Mouse (Mus musculus): Measurements from ENCODE around the gene Slc5a6. TPM values are rescaled to one million over a fixed set of nuclear protein-coding genes. Genes with fewer than 3 reads are reported as not detected.
"Not testable (repeated sequence)": the region's sequence is repeated elsewhere in the genome, so short reads cannot be mapped to it uniquely, and the experiment has no call there.

Gene Slc5a6
- polyA plus RNA-seq, 1 experiment: 34.2 TPM

- DNase-seq (ENCODE audit: low read depth): no peak
Measured at GRCm38 (mm10) chr5:31069810-31070209, 21.1 kb upstream of the Slc5a6 start.

GRCm38 (mm10) chr5:31055216-31056140 lies 6.8 kb upstream of the Slc5a6 start:
- no peak for DNase-seq (ENCODE audit: low read depth)

GRCm38 (mm10) chr5:31054261-31055215 lies 5.8 kb upstream of the Slc5a6 start, which contains the start of gene Cad:
Cad (plus strand) TSS chr5:31054780.
- no peak for DNase-seq (ENCODE audit: low read depth)

DNA sequence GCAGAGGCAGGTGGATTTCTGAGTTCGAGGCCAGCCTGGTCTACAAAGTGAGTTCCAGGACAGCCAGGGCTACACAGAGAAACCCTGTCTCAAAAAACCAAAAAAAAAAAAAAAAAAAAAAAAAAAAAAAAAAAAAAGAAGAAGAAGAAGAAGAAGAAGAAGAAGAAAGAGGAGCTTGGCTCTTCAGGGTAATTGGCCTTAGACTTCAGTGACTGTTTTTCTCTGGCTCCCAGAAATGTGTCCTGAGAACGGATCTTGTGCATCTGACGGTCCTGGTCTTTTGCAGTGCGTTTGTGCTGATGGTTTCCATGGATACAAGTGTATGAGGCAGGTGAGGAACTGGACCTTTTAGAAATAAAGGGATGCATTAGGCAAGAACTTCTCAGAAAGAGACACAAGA lies 5.0 kb upstream of the Slc5a6 start:
- not testable (repeated sequence) for DNase-seq (ENCODE audit: low read depth)

DNA sequence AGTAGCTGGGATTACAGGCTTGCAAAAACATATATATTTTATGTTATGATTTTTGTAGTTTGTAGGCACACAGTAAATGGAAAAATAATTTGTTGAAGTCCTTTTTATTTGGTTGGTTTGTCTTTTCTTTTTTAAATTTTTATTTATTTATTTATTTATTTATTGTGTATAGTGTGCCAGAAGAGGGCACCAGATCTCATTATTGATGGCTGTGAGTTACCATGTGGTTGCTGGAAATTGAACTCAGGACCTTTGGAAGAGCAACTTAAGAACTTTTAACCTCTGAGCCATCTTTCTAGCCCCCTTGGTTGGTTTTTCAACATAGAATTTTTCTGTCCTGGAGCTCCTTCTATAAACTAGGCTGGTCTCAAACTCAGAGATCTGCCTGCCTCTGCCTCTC lies 1.7 kb upstream of the Slc5a6 start:
- DNase-seq (ENCODE audit: low read depth): no peak

DNA sequence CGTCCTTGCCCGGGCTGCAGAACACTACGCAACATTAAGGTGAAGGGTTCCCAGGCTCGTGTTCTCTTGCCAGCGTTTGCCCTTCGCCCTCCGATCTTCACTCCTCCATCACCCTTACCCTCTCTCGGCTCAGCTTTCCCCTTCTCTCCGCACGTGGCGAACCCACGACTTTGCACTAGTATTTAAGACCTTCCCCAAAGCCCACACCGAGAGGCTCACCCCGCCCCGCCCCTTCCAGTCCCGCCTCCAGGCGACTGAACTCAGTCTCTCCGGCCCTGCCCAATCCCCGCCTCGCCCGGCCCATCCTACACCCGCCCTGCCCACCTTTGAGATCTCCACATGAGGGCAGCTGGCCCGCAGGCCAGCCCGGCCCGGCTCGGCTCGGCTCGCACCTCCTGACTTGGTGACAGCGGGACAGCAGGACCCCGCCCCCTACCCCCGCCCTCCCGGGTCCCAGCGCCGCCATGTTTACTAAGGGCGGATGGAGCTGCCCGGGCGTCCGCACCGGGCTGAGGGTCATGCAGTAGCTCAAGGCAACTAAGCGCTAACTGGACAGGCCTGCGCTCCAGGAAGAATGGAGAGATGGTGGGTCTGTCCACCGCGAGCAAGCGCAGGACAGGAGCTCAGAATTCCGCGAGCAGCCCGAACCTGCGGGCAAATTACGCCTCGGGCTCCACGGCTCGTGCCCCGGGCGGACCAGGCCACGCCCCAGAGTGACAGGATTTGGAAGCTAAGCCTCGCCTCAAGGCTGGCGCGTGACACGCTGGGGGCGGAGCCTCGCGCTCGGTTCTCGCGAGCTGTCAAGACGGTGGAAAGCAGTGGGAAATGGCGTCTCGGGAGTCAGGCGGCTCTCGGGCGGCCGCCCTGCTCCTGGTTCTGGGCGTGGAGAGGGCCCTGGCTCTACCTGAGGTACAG lies 619 bp downstream of the Slc5a6 start, which contains the start of gene Atraid:
Atraid (plus strand) TSS at position 465 of the 915 bp plus-strand sequence.
- DNase-seq (ENCODE audit: low read depth): no peak

GRCm38 (mm10) chr5:31047074-31047473 lies 1.6 kb downstream of the Slc5a6 start:
- no peak for DNase-seq (ENCODE audit: low read depth)

GRCm38 (mm10) chr5:31046416-31046815 lies 2.3 kb downstream of the Slc5a6 start:
- peak; percentile 94 for DNase-seq (ENCODE audit: low read depth)

- DNase-seq (ENCODE audit: low read depth): no peak
Measured at GRCm38 (mm10) chr5:31038171-31038845, 10.4 kb downstream of the Slc5a6 start.

GRCm38 (mm10) chr5:31036556-31036955 lies 12.2 kb downstream of the Slc5a6 start:
- DNase-seq (ENCODE audit: low read depth): not testable (repeated sequence)

- no peak for DNase-seq (ENCODE audit: low read depth)
Measured at GRCm38 (mm10) chr5:31034669-31035068, 14.1 kb downstream of the Slc5a6 start.

GRCm38 (mm10) chr5:31031508-31031907 lies 17.2 kb downstream of the Slc5a6 start:
- no peak for DNase-seq (ENCODE audit: low read depth)

- DNase-seq (ENCODE audit: low read depth): no peak
Measured at GRCm38 (mm10) chr5:31030926-31031325, 17.8 kb downstream of the Slc5a6 start.

- DNase-seq (ENCODE audit: low read depth): no peak
Measured at GRCm38 (mm10) chr5:31024641-31025040, 24.1 kb downstream of the Slc5a6 start.

- no peak for DNase-seq (ENCODE audit: low read depth)
Measured at GRCm38 (mm10) chr5:31023254-31023653, 25.5 kb downstream of the Slc5a6 start.

DNA sequence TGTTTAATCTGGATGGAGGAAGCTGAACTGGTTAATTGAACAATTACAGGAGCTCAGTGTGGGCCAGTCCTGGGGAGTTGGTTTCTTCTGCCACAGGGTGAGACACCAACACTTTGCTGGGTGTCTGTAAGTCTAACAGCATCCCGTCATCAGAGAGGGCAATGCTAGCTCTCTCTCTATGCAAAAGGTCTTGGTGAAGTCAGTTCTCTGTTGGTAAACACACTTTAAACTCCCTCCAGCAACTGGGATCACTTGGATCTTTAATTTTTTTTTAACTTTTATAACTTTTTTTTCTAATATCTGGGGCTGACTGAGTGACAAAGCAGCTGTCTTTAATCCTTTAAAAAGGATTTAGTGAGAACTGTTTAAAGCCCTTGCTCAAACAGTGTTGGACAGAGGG lies 26.0 kb downstream of the Slc5a6 start:
- no peak for DNase-seq (ENCODE audit: low read depth)

DNA sequence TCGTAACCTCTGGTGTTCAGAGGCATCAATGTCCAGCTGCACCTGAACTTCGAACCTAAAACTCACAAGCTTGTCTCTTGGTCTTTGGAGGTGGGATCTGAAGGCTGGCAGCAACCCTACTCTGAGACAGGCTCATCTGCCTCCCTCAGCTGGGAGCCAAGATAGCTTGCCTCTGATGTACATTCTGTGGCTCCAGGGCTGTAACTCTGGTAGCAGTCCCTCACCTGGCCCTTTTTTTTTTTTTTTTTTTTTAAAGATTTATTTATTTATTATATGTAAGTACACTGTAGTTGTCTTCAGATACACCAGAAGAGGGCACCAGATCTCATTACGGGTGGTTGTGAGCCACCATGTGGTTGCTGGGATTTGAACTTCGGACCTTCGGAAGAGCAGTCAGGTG lies 26.9 kb downstream of the Slc5a6 start:
- not testable (repeated sequence) for DNase-seq (ENCODE audit: low read depth)

DNA sequence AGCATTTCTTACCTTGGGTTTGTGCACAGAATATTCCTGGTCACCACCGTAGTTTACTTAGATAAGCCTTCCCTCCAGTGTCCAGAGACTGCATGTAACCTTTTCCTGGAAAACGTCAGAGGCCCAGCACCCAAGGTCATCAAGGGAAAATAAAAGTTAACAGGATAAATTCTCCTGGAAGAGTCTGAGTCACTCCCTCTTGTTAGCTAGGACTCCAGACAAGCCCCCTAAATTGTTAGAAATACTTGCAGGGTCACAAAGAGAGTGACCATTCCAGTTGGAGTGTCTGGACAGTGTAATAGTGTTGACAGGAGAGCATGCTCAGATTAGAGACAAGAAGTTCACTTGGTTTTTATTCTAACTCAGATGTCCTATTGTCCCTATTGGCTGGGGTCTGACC lies 32.8 kb downstream of the Slc5a6 start:
- DNase-seq (ENCODE audit: low read depth): no peak

GRCm38 (mm10) chr5:31012737-31013136 lies 36.0 kb downstream of the Slc5a6 start:
- no peak for DNase-seq (ENCODE audit: low read depth)

GRCm38 (mm10) chr5:31004184-31004583 lies 44.5 kb downstream of the Slc5a6 start:
- DNase-seq (ENCODE audit: low read depth): no peak

DNA sequence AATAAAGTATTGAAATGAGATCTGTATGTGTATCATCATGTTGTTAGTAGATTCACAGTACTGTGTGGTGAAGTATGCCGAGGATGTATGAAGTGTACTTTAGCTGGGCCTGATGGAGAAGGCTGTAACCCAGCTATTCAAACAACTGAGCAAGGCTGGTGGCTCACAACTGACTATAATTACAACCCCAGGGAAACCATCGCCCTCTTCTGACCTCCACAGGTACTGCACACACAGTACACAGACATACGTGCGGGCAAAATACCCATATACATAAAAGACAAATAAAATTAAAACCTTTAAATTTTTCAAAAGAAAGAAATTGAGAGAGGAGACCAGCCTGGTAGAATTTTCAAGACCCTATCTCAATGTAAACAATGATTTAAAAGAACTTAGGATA lies 47.2 kb downstream of the Slc5a6 start:
- DNase-seq (ENCODE audit: low read depth): no peak
